Mouse (Mus musculus): Measurements from ENCODE around the gene Rpl12. TPM values are rescaled to one million over a fixed set of nuclear protein-coding genes. Genes with fewer than 3 reads are reported as not detected.

Rpl12 gene
- polyA plus RNA-seq, 1 experiment: 484 TPM

DNA sequence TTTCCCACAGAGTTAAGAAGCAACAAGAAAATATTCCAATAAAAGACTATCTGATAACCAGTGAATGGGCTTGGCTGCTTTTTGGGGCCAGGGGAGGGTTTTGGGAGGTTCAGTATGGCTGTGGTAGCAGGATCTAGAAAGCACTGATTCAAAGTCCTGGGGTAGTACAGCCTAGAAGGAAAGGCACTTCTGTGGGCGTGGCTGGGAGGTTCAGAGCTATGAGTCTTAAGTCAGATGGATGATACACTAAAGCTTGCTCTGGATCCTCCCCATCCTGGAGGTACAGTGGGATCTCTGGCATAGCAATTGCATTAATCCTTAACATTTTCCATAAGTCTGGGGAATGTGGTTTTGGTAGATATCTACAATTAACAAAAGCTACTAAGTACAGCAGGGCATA lies 2.6 kb downstream of the Rpl12 start:
- peaks cover 5% of the 10 kb centered on the region for H3K4me1 ChIP-seq (ENCODE audit: control insufficient read depth, insufficient read depth, low read length)
- TF ChIP-seq CTCF (IDR thresholded peaks at IDR 0.05; ENCODE audit: extremely low read depth, insufficient read depth, low read length): no peak
- TF ChIP-seq POLR2A (IDR thresholded peaks at IDR 0.05; ENCODE audit: extremely low read depth, insufficient read depth, low read length): no peak
- no peak overlapping the region for H3K27ac ChIP-seq (ENCODE audit: insufficient read depth, low read length)
- H3K4me3 ChIP-seq (ENCODE audit: insufficient read depth, low read length): no peak overlapping the region

- H3K27ac ChIP-seq (ENCODE audit: insufficient read depth, low read length): no peak overlapping the region
- TF ChIP-seq CTCF (IDR thresholded peaks at IDR 0.05; ENCODE audit: extremely low read depth, insufficient read depth, low read length): no peak
- no peak for TF ChIP-seq POLR2A (IDR thresholded peaks at IDR 0.05; ENCODE audit: extremely low read depth, insufficient read depth, low read length)
- peaks cover 6% of the 10 kb centered on the region for H3K4me1 ChIP-seq (ENCODE audit: control insufficient read depth, insufficient read depth, low read length)
- H3K4me3 ChIP-seq (ENCODE audit: insufficient read depth, low read length): no peak overlapping the region
Observed at GRCm38 (mm10) chr2:32964659-32965457, 3.5 kb downstream of the Rpl12 start.

- Histone ChIP-seq H3K27ac (ENCODE audit: insufficient read depth, low read length) (no peak overlapping the region), H3K4me3 (ENCODE audit: insufficient read depth, low read length) (no peak overlapping the region), H3K4me1 (ENCODE audit: control insufficient read depth, insufficient read depth, low read length) (peaks cover 3% of the 10 kb centered on the region; the same call in 1 of the 2 replicates)
- TF ChIP-seq CTCF (IDR thresholded peaks at IDR 0.05; ENCODE audit: extremely low read depth, insufficient read depth, low read length) (no peak), POLR2A (IDR thresholded peaks at IDR 0.05; ENCODE audit: extremely low read depth, insufficient read depth, low read length) (no peak)
Observed at GRCm38 (mm10) chr2:32965511-32966183, 4.3 kb downstream of the Rpl12 start.

DNA sequence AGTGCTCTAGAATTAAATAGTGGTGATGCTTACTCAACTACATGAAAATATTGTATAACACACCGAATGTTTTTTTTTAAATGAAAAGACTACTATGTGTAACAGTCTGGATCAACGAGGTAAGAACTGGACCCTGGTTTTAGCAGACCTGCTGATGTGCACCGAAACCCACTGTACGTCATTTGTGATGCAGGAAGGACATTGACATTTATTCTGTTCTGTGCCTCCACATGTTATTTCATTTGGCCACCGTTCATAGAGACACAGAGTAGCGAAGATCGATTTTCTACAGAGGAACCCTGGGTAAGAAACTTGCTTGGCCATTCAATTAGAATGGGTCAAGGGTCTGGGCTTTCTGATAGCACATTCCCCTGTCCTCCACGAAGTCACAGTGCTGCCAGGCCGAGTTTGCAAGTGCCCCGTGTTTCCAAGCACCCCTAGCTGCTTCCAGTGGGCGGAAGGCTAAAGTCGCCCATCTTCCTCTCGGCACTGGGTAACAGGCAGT lies 4.9 kb downstream of the Rpl12 start:
- Histone ChIP-seq H3K4me3 (ENCODE audit: insufficient read depth, low read length) (peak overlapping the region; percentile 65), H3K27ac (ENCODE audit: insufficient read depth, low read length) (peak overlapping the region; percentile 94), H3K4me1 (ENCODE audit: control insufficient read depth, insufficient read depth, low read length) (0 out of 2 replicates have a peak, but pooled peaks cover 1% of the 10 kb centered on the region)
- TF ChIP-seq POLR2A (IDR thresholded peaks at IDR 0.05; ENCODE audit: extremely low read depth, insufficient read depth, low read length) (no peak), CTCF (IDR thresholded peaks at IDR 0.05; ENCODE audit: extremely low read depth, insufficient read depth, low read length) (no peak)

- H3K27ac ChIP-seq (ENCODE audit: insufficient read depth, low read length): peak overlapping the region; percentile 94
- TF ChIP-seq POLR2A (IDR thresholded peaks at IDR 0.05; ENCODE audit: extremely low read depth, insufficient read depth, low read length): peak; percentile 87
- peak; percentile 26; the same call in 1 of the 2 replicates for TF ChIP-seq CTCF (IDR thresholded peaks at IDR 0.05; ENCODE audit: extremely low read depth, insufficient read depth, low read length)
- H3K4me3 ChIP-seq (ENCODE audit: insufficient read depth, low read length): peak overlapping the region; percentile 65
- 0 out of 2 replicates have a peak, but pooled peaks cover 1% of the 10 kb centered on the region for H3K4me1 ChIP-seq (ENCODE audit: control insufficient read depth, insufficient read depth, low read length)
Observed at GRCm38 (mm10) chr2:32966689-32967631, 5.6 kb downstream of the Rpl12 start.

DNA sequence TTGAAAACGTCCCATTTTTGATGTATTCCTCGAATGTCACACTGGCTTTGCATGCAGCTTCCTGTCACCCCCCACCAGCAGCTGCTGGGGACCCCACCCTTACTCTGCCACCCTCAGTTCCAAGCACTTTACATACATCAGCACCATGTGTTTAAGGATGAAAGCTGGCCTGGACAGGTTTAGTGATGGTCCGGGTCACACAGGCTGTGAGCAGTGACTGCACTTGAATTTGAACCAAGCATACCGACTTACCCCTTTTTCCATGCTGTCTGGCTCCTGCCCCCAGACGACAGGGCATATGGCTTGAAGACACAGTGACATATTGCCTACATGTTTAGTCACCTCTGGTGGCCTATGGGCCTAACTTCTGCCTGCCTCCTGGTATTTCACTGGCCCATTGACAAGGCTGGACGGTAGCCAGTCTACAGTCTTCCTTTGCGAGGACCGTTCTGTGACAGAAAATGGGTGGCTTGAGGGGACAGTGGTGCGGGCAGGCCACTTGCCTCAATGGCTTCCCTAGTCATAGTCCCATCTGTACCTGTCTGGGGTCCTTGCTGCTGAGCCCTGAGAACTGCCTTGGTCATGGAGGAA lies 6.8 kb downstream of the Rpl12 start:
- TF ChIP-seq POLR2A (IDR thresholded peaks at IDR 0.05; ENCODE audit: extremely low read depth, insufficient read depth, low read length) (no peak), CTCF (IDR thresholded peaks at IDR 0.05; ENCODE audit: extremely low read depth, insufficient read depth, low read length) (no peak)
- Histone ChIP-seq H3K4me1 (ENCODE audit: control insufficient read depth, insufficient read depth, low read length) (0 out of 2 replicates have a peak, but pooled peaks cover 1% of the 10 kb centered on the region), H3K4me3 (ENCODE audit: insufficient read depth, low read length) (peak overlapping the region; percentile 65; the same call in 1 of the 2 replicates), H3K27ac (ENCODE audit: insufficient read depth, low read length) (no peak overlapping the region)

DNA sequence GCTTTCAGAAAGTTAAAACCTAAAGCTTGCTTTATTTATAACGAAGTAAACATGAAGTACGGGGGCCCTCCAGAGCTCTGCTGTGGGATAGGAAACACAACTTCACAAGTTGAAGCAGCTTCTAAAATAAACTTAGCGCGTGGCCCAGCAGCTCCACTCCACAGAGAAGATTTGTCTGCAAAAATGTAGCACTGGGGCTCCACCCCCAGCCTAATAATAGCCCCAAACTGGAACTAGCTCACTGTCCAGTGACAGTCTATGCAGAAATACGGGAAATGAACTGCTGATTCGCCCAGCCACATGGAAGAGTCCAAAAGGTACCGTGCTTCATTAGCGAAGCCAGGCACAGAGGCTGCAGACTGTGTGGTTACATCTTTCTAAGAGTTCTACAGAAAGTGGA lies 8.0 kb downstream of the Rpl12 start:
- no peak overlapping the region for H3K4me3 ChIP-seq (ENCODE audit: insufficient read depth, low read length)
- 0 out of 2 replicates have a peak, but pooled peaks cover 1% of the 10 kb centered on the region for H3K4me1 ChIP-seq (ENCODE audit: control insufficient read depth, insufficient read depth, low read length)
- no peak for TF ChIP-seq CTCF (IDR thresholded peaks at IDR 0.05; ENCODE audit: extremely low read depth, insufficient read depth, low read length)
- TF ChIP-seq POLR2A (IDR thresholded peaks at IDR 0.05; ENCODE audit: extremely low read depth, insufficient read depth, low read length): 0 out of 2 replicates have a peak, but pooled peaks have one; percentile 32
- H3K27ac ChIP-seq (ENCODE audit: insufficient read depth, low read length): no peak overlapping the region

DNA sequence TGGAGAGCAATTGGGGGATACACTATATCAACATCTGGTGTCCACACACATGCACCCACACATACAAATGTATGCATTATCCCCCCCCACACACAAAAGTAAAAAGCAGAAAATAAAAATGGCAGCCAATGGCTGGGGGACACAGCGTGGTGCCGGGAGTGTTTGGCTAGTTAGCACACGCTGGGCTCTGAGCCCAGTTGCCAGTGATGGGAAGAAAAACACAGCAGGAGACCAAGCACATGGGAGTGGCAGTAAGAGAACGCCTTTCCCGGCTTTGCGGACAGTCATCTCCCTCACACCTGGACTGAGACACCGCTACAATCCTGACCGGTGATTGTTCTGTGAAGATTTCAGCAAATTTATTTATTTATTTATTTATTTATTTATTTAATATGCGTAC lies 9.9 kb downstream of the Rpl12 start:
- no peak overlapping the region for H3K27ac ChIP-seq (ENCODE audit: insufficient read depth, low read length)
- no peak for TF ChIP-seq POLR2A (IDR thresholded peaks at IDR 0.05; ENCODE audit: extremely low read depth, insufficient read depth, low read length)
- TF ChIP-seq CTCF (IDR thresholded peaks at IDR 0.05; ENCODE audit: extremely low read depth, insufficient read depth, low read length): no peak
- 0 out of 2 replicates have a peak, but pooled peaks cover 1% of the 10 kb centered on the region for H3K4me1 ChIP-seq (ENCODE audit: control insufficient read depth, insufficient read depth, low read length)
- no peak overlapping the region for H3K4me3 ChIP-seq (ENCODE audit: insufficient read depth, low read length)
